Mouse (Mus musculus): ENCODE measurements around the gene Pnpo.

The Pnpo gene

DNA sequence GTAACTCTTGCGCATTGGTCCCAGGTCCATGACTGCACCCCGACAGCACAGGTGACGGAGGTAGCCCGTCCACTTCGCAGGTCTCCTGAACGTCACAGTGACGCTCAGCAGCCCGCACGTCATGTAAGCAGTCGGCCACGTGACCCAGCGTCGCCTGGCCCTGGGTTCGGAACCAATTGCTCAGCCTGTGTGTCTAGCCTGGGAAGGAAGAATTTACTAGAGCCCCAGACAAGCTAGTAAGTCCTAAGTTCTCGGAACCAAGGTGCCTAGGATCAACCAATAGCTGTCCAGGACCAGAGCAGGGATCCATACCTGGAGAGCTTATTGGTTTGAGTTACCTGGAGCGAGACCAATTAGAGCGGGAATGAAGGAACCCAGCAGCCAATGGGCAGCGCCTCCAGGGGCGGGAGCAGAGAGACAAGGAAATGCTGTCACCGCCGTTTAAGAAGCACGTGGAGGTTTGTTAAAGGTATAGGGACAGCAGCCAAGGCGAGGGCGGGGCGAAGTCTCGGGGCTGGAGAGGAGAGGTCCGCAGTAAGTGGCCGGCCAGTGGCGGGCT lies at the start of gene Pnpo:
TSS of gene Pnpo (minus strand) at position 241 of the 559 bp plus-strand sequence.
- peak; percentile 98 for DNase-seq

DNA sequence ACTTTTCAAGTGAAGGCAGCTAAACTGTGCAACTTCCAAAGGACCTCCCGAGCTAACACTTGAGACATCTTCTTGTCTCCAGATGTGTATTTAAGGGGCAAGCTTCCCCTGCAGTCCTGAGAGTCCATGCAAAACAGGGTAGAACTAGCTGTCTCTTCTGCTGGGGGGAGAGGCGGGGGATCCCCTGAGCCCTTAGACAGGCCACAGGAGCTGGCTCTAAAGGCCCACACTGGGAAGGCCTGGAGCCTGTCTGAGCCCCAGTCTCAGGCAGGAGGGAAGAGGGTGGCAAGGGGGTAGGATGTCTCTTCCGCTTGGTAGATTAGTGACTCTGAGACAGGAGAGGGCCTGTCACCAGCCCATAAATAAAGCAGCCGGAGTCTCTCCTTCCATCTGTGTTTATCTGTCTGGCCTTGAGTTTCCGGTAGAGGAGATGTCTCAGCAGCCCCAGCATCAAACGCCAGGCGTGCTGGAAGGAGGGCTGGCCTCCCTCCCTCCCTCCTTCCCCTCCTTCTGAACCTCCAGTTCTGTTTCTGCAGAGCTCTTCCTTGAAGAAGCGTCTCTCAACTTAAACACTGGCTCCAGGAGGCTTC lies 49.0 kb upstream of the Pnpo start:
- DNase-seq = peak; percentile 38

DNA sequence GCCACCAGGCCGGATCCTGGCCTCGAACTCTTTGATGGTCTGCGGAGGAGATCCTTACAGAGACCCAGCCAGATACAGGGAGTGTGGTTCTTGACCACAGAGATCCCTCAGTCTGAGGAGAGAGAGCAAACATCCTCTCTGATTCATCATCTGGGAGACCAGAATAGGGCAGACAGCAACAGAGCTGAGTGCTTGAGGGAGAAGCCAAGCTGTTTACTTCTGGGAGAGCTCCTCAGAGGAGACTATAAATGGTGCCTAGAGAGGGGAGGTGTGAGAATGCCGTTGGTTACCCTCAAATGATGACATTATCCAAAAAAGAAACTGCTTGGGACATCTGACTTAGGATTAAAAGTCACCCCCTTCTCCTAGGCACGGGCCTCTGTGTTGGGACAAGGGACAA lies 47.7 kb upstream of the Pnpo start:
- no peak for DNase-seq

DNA sequence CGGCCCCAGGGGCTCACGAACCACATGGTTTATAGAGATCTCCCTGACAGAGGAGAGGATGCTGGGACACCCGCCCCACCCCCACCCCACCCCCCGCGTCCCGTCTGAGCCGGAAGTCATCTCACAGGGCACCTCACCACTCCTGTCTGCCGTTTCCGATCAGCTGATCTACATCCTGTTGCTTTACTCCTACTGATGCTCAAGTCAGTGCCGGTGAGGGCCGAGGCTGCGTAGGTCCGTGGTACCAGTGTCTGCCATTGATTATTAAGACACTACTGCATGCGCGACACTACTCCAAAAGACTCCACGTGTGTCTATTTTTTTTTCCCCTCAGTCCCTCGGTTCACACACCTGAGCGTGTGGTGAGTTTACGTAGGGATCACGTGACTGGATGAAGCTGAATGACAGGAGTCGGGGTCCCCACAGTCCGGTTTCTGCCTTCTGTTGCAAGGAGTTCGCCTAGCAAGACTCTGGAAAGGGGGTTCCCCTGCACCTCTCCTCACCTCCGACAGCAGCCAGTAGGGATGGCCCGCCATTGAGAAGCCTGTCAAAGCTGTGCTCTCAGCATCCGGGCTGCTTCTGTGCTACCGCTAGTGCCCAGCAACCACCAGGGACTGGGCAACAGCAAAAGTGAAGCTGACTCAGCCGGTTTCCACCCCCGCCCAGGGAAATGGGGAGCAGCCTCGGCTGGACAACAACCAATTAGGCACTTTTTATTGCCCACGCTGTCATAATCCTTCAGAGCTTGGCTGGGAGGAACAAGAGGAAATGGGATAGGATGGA lies 44.3 kb upstream of the Pnpo start:
- DNase-seq = peak; percentile 39

DNA sequence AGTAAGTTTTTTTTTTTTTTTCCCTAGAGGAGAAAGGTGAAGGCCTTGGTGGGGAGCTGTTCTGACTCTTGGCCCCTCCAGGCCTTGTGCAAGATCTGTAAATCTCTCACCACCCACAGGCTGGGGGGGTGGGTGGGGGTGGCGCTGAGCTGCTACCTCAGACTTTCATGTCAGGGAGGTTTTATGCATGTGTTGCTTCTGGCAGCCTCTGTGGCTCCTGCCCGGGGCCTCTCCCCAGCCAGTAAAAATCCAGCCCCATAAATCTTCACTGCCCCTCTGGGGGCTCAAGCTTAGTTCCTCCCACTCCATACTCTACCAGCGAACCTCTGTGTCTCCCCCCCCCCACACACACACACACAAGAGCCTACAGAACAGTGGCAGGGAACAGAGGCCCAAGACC lies 42.7 kb upstream of the Pnpo start:
- no peak for DNase-seq

DNA sequence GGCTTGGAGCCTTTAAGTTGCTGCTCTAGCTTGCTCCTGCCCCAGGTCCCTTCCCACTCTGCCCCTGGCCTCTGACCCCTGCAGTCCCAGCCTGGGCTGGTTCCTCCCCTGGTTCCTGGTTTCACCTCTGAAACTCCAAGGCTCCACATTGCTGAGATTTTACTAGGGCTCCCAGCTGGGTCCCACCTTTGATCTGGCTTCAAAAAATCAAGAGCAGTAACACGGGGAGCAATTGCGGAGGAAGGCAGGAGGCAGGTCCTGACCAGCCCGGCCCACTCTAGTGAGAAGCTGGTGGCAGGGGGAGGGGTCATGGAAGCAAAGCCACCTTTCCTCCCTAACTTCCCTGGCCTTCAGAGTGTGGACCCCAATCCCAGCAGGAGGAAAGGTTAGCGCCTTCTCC lies 41.1 kb upstream of the Pnpo start:
- no peak for DNase-seq

DNA sequence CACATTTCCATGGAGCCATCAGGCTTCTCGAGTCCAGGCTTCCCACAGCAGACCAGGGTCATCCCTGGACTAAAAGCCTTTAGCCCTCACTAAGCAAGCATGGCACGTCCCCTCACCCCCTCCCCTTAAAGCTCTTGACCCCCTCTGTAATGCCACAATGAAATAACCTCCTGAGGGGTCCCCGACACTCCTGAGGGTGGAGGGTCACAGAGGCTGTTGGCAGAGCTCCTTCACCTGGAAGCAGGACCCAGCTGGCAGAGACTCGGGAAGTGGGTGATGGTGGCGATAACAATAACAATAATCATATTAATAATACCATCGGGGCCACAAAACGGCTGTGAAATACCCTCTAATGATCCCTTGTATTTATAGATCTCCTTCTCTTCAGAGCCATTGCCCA lies 39.1 kb upstream of the Pnpo start, which contains the start of gene Sp2:
TSS of gene Sp2 (minus strand) at position 101 of the 400 bp plus-strand sequence.
- DNase-seq = no peak

DNA sequence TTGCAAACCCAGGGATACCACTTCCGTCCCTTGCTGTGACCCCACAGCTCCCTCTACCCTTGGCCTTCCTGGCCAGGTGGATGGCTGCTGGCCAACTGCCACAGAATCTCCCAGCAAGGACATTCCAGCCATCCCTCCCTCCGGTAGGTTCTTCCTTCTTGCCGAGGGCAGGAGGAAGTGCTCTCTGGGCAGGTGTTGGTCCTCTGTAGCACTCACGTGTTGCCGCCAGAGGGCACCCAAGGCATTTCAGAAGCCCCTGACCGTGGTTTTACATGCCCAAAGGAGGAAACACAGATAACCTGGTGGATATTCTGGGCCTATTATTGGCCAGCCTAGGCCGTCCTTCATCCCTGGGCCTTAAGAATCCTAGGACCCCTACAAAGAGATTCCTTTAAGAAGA lies 38.6 kb upstream of the Pnpo start:
- DNase-seq = peak; percentile 89

DNA sequence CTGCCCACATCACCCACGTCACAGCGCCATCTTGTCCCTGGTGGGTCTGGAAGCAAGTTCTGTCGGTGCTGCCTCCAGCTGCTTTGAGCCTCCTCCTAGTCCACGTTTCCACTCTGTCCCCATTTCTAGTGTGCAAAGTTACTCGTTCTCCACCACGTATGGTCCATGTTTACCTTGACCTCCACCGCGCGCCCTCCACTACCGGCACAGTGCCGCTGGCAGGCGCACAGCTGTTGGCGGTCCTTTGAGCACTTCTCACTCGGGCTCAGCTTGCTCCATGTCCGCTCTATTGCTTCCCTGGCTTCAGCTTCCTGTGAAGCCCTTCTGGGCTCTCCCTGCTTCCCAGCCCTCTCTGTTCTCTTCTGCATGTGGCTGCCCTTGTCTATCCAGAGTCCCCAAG lies 37.7 kb upstream of the Pnpo start:
- DNase-seq = no peak

DNA sequence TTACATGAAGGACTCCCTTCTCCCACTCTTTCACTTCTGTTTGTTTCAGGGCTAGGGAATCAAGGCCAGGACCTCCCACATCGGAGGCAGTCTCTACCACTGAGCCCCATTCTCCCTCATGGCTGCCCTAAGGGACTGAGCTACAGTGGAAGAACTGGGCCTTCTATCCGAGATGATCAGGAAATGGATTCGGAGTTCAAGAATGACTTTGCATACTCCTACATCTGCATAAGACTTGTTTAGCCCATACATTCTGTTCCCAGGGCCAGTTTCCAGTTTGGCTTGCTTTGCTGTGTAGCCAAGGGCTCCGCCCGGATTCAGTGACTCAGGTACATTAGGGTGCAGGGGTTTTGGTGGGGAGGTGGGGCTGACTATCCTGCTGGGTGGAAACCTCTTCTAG lies 36.2 kb upstream of the Pnpo start:
- no peak for DNase-seq

DNA sequence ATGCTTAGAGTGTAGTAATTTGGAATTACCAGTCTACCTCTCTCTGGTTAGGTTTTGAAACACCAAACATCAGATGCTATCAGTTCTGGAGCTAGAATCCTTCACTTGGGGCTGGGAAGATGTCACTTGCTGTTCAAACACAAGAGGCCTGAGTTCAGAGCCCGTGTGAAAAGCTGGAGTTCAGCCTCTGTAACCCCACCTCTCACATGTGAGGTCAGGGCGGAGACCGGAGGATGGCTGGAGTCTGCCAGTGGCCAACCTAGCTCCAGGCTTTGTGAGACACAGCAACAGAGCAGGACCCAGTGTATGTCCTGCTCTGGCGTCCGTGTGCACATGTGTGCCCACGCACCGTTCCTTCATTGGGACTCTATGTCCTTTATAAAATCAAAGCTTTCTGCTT lies 35.5 kb upstream of the Pnpo start:
- no peak for DNase-seq

DNA sequence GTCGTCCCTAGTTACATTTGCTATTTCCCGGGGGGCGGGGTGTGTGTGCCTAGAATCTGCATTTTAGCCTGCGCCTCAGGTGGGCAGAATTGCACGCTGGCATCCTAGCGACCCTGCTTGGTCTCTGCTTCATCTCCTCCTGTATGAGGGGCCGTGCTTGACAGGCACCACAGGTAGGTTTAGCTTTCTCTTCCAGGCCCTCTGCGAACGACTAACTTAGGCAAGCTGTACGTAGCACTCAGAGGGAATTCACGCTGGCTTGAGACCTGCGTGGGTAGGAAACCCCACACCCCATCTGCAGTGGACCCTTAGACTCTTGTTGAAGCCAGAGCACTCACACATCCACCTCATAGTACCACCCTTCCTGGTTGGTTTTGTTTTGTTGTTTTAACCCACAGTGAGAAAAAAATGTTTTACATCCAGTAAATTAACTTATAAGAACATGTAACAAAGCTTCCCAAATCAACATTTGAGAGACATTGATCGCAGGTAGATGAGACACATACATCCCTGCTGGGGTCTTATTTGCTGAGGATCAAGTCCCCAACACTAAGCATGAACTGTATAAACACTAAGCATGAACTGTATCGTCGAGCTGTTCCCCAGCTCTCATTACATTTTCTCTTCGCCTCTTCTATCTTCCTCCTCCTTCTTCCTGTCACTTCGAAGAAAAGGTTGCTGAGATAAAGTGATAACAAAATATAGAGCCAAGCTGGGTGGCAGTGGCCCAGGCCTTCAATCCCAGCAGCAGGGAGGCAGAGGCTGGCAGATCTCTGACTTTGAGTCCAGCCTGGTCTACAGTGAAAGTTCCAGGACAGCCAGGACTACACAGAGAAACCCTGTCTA lies 34.8 kb upstream of the Pnpo start:
- DNase-seq = peak; percentile 20

DNA sequence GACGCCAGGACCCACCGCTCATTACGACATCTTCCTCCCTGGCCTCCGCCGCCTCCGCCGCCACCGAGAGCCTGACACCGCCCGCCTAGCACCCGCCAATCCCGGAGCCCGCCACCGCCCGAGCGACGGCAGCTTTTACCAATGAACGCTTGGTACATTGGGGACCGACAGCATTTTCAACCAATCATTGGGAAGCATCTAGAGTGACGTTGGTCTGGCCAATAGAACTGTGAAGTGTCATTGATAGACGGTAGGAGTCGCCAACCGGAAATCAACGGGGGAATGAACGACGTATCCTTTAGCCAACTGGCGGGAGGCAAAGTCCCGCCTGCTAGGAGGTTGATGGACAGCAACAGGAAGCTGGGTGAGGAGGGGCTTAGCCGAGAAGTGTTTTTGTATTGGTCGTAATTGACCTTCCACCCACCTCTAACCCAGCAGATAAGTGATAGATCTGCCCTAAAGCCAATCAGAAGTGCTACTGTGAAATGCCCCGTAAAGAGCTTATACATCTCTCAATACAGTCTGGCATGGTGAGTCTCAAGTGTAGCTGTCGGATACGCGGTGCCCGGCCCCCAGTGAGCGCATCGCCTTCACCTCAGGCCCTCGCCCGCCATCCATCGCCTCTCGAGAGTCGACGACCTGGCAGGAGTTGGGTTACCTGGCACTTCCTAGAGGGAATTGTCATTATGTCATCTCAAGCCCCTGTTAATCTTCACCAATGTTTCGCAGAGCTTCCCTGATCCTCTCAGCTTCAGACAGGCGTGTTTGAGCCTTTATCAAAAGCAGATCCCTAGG lies 34.0 kb upstream of the Pnpo start:
- peak; percentile 99 for DNase-seq

DNA sequence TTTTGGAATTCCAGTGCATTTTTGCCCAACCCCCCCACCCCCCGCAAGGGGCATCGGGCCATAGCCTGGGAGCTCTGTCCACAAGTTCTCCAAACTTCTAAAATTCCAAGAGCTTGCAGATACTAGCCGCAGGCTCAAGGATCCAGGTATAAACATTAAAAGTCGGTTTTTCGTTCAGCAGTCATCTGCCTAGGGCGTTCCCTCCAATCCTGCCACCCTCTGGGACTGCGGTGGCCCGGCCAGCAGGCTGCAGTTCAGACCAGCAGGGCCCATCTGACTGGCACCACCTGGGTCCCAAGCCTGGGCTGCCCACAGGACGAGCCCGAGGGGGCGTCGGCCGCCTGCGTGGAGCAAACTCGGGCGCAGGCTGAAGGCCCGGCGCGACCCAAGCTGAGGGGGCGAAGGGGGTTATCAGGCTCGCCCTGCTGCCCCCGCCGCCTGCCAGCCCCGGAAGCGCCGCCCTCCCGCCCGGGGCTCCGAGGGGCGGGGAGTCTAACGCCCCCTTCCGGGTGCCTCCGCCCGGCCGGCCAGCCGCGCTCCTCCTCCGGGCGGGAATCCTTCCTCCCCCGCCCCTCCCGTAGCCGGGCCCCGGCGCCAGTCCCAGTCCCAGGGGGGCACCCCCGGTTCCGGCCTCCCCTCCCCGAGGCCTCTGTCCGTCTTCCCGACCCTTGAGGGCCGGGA lies 33.3 kb upstream of the Pnpo start:
- peak; percentile 84 for DNase-seq

DNA sequence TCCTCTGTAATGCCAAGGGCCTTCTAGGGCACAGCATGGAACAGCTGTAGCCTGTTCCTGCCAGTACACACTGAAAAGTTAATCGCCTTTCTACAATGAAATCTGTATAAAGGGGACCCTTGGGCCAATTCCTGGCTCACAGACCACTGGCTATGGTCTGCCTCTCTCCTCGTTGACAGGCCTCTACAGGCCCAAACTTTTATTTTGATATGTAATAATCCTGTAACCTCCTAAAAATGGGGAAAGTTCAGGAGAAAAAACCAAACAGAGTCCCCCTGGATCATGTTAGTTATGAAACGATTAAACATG lies 32.5 kb upstream of the Pnpo start:
- DNase-seq = no peak

DNA sequence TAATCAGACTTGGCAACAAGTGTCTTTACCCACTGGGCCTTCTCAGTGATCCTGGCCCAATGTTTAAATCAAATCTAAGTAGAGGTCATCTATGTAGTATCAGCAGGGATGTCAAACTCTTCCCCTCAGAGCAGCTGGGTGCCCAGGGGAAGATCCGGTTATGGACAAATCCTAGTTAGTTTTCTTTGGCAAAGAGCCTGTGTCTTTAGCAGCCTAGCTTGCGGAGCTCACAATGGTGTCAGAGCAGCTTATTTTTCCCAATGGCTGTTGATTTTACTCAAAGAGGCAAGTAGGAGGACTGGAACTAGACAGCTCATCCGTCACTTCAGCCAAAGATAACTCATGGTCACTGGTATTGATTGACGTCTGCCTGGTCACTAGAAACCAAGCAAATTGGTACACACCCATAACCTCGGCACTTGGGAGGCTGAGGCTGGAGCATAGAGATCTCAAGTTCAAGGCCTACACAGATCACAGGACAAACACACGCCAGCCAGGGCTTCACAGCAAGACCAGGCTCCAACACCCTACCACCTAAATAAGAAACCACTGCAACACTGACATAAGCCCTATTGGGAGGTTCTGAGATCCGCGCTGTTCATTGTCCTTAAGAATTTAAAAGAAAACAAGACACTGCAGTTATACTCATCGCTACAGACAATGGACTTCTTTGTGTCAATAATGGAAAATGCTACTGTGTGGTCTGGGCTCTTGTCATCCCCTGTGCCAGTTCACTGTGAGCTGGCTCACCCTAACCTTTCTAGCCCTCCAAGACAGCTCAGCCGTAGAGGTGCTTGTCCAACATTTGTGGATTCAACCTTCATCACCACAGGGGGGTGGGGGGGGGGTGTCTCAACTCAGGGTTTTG lies 32.0 kb upstream of the Pnpo start:
- no peak for DNase-seq

DNA sequence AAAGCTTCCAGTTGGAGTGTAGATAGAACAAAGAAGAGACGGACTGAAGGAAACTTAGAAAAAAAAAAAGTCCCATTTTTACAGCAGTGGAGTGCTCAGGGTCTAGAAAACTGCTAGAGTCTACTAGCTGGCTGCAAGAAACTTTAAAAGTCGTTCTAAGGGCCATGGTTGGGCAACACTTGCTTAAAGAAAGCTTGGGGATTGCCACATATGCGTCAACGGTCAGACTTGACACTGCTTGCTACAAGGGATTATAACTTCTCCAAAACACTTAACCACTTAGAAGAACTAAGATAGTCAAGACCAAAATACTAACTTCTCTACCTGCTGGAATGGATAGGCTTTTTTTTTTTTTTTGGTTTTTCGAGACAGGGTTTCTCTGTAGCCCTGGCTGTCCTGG lies 31.0 kb upstream of the Pnpo start:
- DNase-seq = peak; percentile 81

DNA sequence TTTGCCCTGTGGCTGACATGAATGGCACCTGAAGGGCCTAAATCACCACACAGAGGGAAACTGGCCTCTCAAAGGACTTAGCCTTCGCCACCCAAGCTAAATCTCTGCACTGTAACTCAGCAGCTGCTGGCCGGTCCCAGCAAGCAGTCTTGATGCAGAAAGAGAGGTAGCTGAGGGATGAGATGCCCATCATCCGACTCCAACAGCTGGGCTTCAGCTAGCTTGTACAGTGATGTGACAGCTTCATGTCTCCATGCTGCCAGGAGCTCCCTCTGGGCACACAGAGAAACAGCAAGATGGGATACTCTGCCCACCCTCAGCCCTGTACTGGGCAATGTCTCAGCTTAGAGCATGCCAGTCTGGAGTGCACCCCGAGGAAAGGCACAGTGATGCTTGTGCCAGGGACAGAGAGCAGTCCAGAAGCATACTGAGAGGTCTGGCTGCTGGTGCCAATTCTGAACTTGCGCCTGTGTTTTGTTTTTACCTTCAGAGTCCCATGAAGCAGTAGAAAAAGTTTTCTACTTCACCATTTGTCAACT lies 29.7 kb upstream of the Pnpo start:
- DNase-seq = no peak

DNA sequence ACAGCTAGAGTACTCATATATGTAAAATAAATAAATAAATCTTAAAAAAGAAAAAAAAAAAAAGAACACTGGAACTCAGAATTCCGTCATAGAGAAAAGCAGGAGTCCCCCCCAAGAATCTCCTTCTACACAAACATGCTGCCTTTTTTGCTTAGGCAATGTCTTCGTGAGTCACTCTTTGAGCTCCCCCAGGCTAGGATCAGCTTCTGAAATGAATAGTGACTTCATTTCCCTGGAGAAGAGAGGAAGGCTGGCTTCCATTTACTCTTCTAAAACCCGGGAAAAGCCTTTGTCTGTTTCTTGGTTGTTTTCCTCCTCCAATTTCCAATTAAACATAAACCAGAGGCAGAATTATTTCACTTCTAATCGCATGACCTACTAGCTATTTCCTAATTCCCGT lies 29.1 kb upstream of the Pnpo start:
- DNase-seq = no peak

DNA sequence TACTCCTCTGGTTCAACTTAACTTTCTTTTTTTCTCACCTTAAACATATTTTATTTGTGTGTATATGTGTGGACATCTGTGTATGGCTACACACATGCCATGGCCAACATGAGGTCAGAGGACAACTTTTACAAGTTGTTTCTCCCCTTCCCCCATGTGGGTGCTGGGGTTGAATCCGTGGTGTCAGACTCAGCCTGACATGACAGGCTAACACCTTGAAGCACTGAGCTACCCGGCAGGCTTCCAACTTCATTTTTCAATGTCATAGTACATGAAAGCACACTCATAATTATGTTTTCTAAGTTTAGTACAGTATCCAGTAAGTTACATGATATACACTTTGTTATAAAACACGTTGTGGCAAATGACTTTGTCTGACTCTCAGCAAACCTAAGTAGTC lies 26.6 kb upstream of the Pnpo start:
- no peak for DNase-seq

DNA sequence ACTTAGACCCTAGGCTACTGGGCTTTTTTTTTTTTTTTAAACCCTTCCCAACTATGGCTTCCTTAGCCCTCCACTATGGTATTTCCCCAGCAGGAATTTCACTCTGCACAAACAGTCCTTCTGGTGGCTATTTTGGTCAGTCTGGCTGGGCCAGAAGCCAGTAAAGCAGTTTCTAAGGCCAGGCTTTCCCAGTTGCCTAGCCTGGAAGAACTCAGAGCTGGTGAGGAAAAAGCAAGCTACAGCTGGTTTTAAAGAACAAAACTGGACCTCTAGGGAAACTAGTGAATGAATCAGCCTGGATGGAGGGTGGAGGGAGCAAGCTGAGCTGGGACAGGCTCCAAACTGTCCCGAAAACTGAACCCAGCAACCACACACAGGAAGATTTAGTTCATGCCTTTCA lies 26.0 kb upstream of the Pnpo start:
- DNase-seq = peak; percentile 83

Data from lung, postnatal 36 days (tissue).